Mouse (Mus musculus) liver, embryonic 13.5 days (tissue): ENCODE data around the gene Tmem120b. TPM values are rescaled to one million over a fixed set of nuclear protein-coding genes. Genes with fewer than 3 reads are reported as not detected.
"Not testable (repeated sequence)": the region's sequence is repeated elsewhere in the genome, so short reads cannot be mapped to it uniquely, and the experiment has no call there.

Source experiments
- ATAC-seq: fragments of 200-750 bp; cut with Nextera tagmentation; 2 replicates; pipeline ENCODE4 v1.8.0; 2017; ENCODE audit warnings: low read depth, mild to moderate bottlenecking, moderate number of reproducible peaks, moderate library complexity
- DNase-seq: peaks from one replicate; pipeline ENCODE4 v3.0.0; 2022
- H3K27ac ChIP-seq: fragments of 300-500 bp; sonication (generic); 2 replicates; pipeline ENCODE4 v1.5.1; 2015; ENCODE audit warnings: moderate library complexity, mild to moderate bottlenecking, inconsistent platforms
- H3K27me3 ChIP-seq: fragments of 300-500 bp; sonication (generic); 2 replicates; pipeline ENCODE4 v1.6.1; 2015; ENCODE audit warnings: mild to moderate bottlenecking, inconsistent platforms
- H3K36me3 ChIP-seq: fragments of 300-500 bp; sonication (generic); 2 replicates; pipeline ENCODE4 v1.6.1; 2015; ENCODE audit warnings: mild to moderate bottlenecking, inconsistent platforms
- H3K4me1 ChIP-seq: fragments of 300-500 bp; sonication (generic); replicated peaks from 2 replicates; pipeline ENCODE4 v1.6.1; 2015; ENCODE audit warnings: inconsistent platforms
- H3K4me2 ChIP-seq: fragments of 300-500 bp; sonication (generic); 2 replicates; pipeline ENCODE4 v1.6.1; 2015; ENCODE audit warnings: inconsistent platforms, mild to moderate bottlenecking, moderate library complexity
- H3K4me3 ChIP-seq: fragments of 300-500 bp; sonication (generic); replicated peaks from 2 replicates; pipeline ENCODE4 v1.5.1; 2015; ENCODE audit warnings: mild to moderate bottlenecking, inconsistent platforms
- H3K9ac ChIP-seq: fragments of 300-500 bp; sonication (generic); 2 replicates; pipeline ENCODE4 v1.6.1; 2015; ENCODE audit warnings: mild to moderate bottlenecking, inconsistent platforms
- H3K9me3 ChIP-seq: fragments of 300-500 bp; sonication (generic); replicated peaks from 2 replicates; pipeline ENCODE4 v1.6.1; 2016; ENCODE audit warnings: inconsistent platforms
- WGBS: fragments of 180-500 bp; shearing (Covaris S2); methylation state at CpG from one replicate; pipeline ENCODE4 v1.1.7; 2015; ENCODE audit not compliant: insufficient replicate concordance; 5-methylcytosine and 5-hydroxymethylcytosine counted together
- polyA plus RNA-seq: library from polyadenylated mRNA; unstranded; fragments of >200 nt; fragmentation: Nextera tagmentation; extraction: Ambion mirVana; gene quantifications from 2 replicates; pipeline ENCODE4 v1.2.1, GENCODE M21; 2015

Gene Tmem120b
- polyA plus RNA-seq, 1 experiment from 2014 or later, result 24.2 TPM

- no peak overlapping the region for H3K27ac ChIP-seq
- no peak overlapping the region for H3K4me2 ChIP-seq
- DNase-seq, result no peak
- no peaks in the 10 kb centered on the region for H3K27me3 ChIP-seq
- 71% methylated on average over 5 of the region's 5 CpGs for WGBS
- peaks cover 8% of the 10 kb centered on the region for H3K4me1 ChIP-seq
- no peak overlapping the region for H3K9ac ChIP-seq
- no peak for ATAC-seq
- 0 out of 2 replicates have a peak, but pooled peaks cover 6% of the 10 kb centered on the region for H3K9me3 ChIP-seq
- no peak overlapping the region for H3K4me3 ChIP-seq
- H3K36me3 ChIP-seq, result no peaks in the 10 kb centered on the region
These were observed 16.5 kb upstream of the Tmem120b start for GRCm38 (mm10) chr5:123051736-123052135.

- peak overlapping the region; percentile 64 for H3K4me3 ChIP-seq
- H3K27ac ChIP-seq, result peak overlapping the region; percentile 81
- 7% methylated on average over 48 of the region's 48 CpGs for whole genome bisulfite sequencing
- peak; percentile 98 for ATAC-seq
- H3K4me1 ChIP-seq, result peaks cover 28% of the 10 kb centered on the region
- H3K36me3 ChIP-seq, result no peaks in the 10 kb centered on the region
- no peaks in the 10 kb centered on the region for H3K9me3 ChIP-seq
- H3K27me3 ChIP-seq, result no peaks in the 10 kb centered on the region
- DNase-seq, result peak; percentile 100
- H3K4me2 ChIP-seq, result peak overlapping the region; percentile 76
- H3K9ac ChIP-seq, result peak overlapping the region; percentile 73
These were observed 10.6 kb upstream of the Tmem120b start for GRCm38 (mm10) chr5:123057366-123058250.

GRCm38 (mm10) chr5:123058251-123059102 is 9.7 kb upstream of the Tmem120b start:
- 20% methylated on average over 16 of the region's 16 CpGs for WGBS

GRCm38 (mm10) chr5:123059757-123060520 is 8.3 kb upstream of the Tmem120b start:
- H3K36me3 ChIP-seq, result no peaks in the 10 kb centered on the region
- no peaks in the 10 kb centered on the region for H3K9me3 ChIP-seq
- DNase-seq (peak; percentile 48), ATAC-seq (no peak)
- H3K27me3 ChIP-seq, result no peaks in the 10 kb centered on the region
- peaks cover 33% of the 10 kb centered on the region for H3K4me1 ChIP-seq
- H3K9ac ChIP-seq, result 0 out of 2 replicates have a peak overlapping the region, but pooled peaks have one; percentile 48
- peak overlapping the region; percentile 81; the same call in 1 of the 2 replicates for H3K27ac ChIP-seq
- no peak overlapping the region for H3K4me2 ChIP-seq
- H3K4me3 ChIP-seq, result no peak overlapping the region
- 37% methylated on average over 14 of the region's 14 CpGs for WGBS

More at GRCm38 (mm10) chr5:123058251-123059102, 9.7 kb upstream of the Tmem120b start:
- Histone ChIP-seq H3K4me2 (peak overlapping the region; percentile 76), H3K27me3 (no peaks in the 10 kb centered on the region), H3K27ac (peak overlapping the region; percentile 81), H3K36me3 (no peaks in the 10 kb centered on the region), H3K9me3 (no peaks in the 10 kb centered on the region), H3K4me1 (peaks cover 28% of the 10 kb centered on the region), H3K4me3 (peak overlapping the region; percentile 64), H3K9ac (peak overlapping the region; percentile 73)
- DNase-seq (no peak), ATAC-seq (no peak)

GRCm38 (mm10) chr5:123060706-123061401 is 7.4 kb upstream of the Tmem120b start:
- DNase-seq (no peak), ATAC-seq (no peak)
- no peak overlapping the region for H3K27ac ChIP-seq
- H3K36me3 ChIP-seq, result no peaks in the 10 kb centered on the region
- H3K9ac ChIP-seq, result no peak overlapping the region
- WGBS, result 76% methylated on average over 9 of the region's 9 CpGs
- no peak overlapping the region for H3K4me3 ChIP-seq
- H3K4me1 ChIP-seq, result peaks cover 33% of the 10 kb centered on the region
- no peaks in the 10 kb centered on the region for H3K9me3 ChIP-seq
- no peaks in the 10 kb centered on the region for H3K27me3 ChIP-seq
- no peak overlapping the region for H3K4me2 ChIP-seq

GRCm38 (mm10) chr5:123061402-123061749 is 6.8 kb upstream of the Tmem120b start:
- not testable (repeated sequence) for H3K4me2 ChIP-seq, ATAC-seq, DNase-seq, H3K9me3 ChIP-seq, H3K27me3 ChIP-seq, H3K4me3 ChIP-seq, H3K36me3 ChIP-seq, H3K27ac ChIP-seq, H3K9ac ChIP-seq
- WGBS, result 59% methylated on average over 6 of the region's 6 CpGs
- peaks cover 33% of the 10 kb centered on the region for H3K4me1 ChIP-seq

GRCm38 (mm10) chr5:123063141-123063540 is 5.1 kb upstream of the Tmem120b start:
- peaks cover 38% of the 10 kb centered on the region for H3K4me1 ChIP-seq
- no peak overlapping the region for H3K4me3 ChIP-seq
- no peaks in the 10 kb centered on the region for H3K9me3 ChIP-seq
- DNase-seq (no peak), ATAC-seq (no peak)
- H3K9ac ChIP-seq, result no peak overlapping the region
- H3K27me3 ChIP-seq, result no peaks in the 10 kb centered on the region
- no peaks in the 10 kb centered on the region for H3K36me3 ChIP-seq
- no peak overlapping the region for H3K4me2 ChIP-seq
- H3K27ac ChIP-seq, result no peak overlapping the region
- WGBS, result 74% methylated on average over 3 of the region's 3 CpGs

- no peak overlapping the region for H3K4me2 ChIP-seq
- DNase-seq, result peak; percentile 56
These were observed 4.0 kb upstream of the Tmem120b start for GRCm38 (mm10) chr5:123064207-123064606.

GRCm38 (mm10) chr5:123067395-123067995 is 720 bp upstream of the Tmem120b start:
- no peaks in the 10 kb centered on the region for H3K27me3 ChIP-seq
- no peaks in the 10 kb centered on the region for H3K36me3 ChIP-seq
- no peak overlapping the region for H3K4me2 ChIP-seq
- ATAC-seq (peak; percentile 79), DNase-seq (peak; percentile 47)
- H3K27ac ChIP-seq, result peak overlapping the region; percentile 1; the same call in 1 of the 2 replicates
- H3K4me3 ChIP-seq, result no peak overlapping the region
- H3K4me1 ChIP-seq, result peaks cover 10% of the 10 kb centered on the region
- H3K9ac ChIP-seq, result no peak overlapping the region
- 14% methylated on average over 6 of the region's 6 CpGs for WGBS
- no peaks in the 10 kb centered on the region for H3K9me3 ChIP-seq

More at GRCm38 (mm10) chr5:123064207-123064606, 4.0 kb upstream of the Tmem120b start:
- WGBS, result 30% methylated on average over 6 of the region's 6 CpGs
- Histone ChIP-seq H3K36me3 (no peaks in the 10 kb centered on the region), H3K4me1 (peaks cover 28% of the 10 kb centered on the region), H3K9me3 (no peaks in the 10 kb centered on the region), H3K4me3 (no peak overlapping the region), H3K27ac (no peak overlapping the region), H3K9ac (no peak overlapping the region), H3K27me3 (no peaks in the 10 kb centered on the region)
- no peak for ATAC-seq

- WGBS, result 84% methylated on average over 2 of the region's 2 CpGs
- Histone ChIP-seq H3K27me3 (no peaks in the 10 kb centered on the region), H3K36me3 (no peaks in the 10 kb centered on the region), H3K9ac (no peak overlapping the region), H3K4me2 (no peak overlapping the region), H3K27ac (no peak overlapping the region), H3K4me3 (no peak overlapping the region), H3K9me3 (no peaks in the 10 kb centered on the region), H3K4me1 (peaks cover 10% of the 10 kb centered on the region)
- no peak for ATAC-seq
- DNase-seq, result no peak
These were observed 499 bp downstream of the Tmem120b start for GRCm38 (mm10) chr5:123068714-123069113.
